Mouse (Mus musculus) hindlimb bud, embryonic 11.5 days (tissue): ENCODE measurements around the gene Ccdc14.
"Not testable (repeated sequence)": the region's sequence is repeated elsewhere in the genome, so short reads cannot be mapped to it uniquely, and the experiment has no call there.

Experiments
- DNase-seq: peaks from one replicate; pipeline ENCODE4 v3.0.0-alpha.2; 2012; ENCODE audit warnings: low read depth, low spot score; ENCODE audit errors: extremely low spot score

The Ccdc14 gene

DNA sequence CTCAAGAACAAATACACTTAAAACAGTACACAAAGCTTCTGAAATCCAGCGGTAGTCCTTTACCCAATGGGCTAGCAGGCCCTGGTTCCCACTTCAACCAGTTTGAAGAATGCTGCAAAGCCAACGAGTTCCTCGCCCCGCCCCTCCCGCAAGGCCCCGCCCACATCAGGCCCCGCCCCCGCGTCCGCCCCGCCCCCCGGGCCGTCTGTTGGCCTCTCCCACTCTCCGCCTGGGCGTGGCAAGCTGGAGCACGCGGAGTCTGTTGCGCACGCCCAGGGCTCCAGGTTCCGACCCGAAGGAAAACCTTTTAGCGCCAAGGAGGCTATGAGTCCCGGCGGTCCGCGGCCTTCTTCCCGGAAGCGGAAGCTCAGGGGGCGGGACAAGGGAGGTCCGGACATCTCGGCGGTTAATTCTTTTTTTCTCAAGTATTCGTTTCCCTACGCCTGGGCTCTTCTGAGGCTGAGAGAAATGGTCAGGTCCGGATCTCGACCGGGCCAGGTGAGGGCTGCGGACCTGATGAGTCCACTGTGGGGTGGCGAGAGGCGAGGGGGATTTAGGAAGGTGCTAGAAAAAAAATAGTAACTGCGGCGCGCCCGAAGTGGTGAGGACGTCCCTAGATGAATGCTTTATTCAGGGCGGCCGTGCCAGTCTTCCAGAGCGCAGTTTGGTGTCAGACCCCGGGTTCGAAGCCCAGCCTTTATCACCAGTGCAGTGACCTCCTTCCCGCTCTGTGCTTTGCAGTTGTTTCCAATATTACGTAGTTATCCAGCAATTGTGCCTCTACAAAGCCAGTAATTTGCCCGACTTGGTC is at the start of gene Ccdc14:
Ccdc14 (plus strand) TSS at position 283 of the 811 bp plus-strand sequence.
- peak; percentile 50 for DNase-seq

- no peak for DNase-seq
These were observed 46.7 kb upstream of the Ccdc14 start for GRCm38 (mm10) chr16:34643511-34644259.

GRCm38 (mm10) chr16:34649621-34650020 is 40.8 kb upstream of the Ccdc14 start, which contains the start of gene Ropn1:
Gene Ropn1 (plus strand): TSS chr16:34649921.
- DNase-seq, result no peak

DNA sequence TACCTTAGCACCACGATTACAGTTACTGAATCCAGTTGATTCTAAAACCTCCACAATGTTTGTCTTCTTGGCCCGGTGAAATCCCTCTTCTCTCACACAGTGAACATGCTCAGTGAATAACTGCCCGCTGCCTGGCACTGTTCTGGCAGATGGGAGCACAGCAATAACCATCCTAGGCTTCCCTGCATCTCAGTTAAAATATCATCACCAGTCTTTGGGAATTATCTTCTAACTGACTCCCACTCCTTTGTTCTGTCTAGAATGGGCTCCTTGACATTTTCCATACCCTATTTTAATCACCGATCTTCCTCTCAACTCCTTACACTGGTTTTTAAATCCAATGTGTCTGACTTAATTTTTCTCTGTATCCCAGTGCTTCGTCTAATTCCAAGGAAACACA is 37.4 kb upstream of the Ccdc14 start:
- no peak for DNase-seq

DNA sequence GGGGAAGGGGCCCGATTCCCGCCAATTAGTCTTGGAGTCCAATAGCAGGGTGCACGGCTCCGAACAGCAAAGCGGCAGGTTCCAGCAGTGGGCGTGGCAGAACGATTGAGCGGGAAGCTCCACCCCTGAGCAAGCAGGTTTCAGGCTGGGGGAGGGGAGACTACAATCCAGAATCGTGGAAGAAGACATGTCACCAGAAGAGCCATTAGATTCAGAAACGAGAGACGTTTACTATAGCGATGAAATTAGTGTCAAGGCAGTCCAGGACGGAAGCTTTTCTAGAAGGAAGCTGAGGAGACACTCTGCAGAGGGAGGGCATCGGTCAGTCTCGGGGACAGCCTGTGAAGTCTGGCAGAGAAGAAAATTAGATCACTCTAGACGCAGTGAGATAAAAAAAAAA is 32.9 kb upstream of the Ccdc14 start:
- not testable (repeated sequence) for DNase-seq

GRCm38 (mm10) chr16:34657983-34658382 is 32.4 kb upstream of the Ccdc14 start:
- DNase-seq, result no peak

DNA sequence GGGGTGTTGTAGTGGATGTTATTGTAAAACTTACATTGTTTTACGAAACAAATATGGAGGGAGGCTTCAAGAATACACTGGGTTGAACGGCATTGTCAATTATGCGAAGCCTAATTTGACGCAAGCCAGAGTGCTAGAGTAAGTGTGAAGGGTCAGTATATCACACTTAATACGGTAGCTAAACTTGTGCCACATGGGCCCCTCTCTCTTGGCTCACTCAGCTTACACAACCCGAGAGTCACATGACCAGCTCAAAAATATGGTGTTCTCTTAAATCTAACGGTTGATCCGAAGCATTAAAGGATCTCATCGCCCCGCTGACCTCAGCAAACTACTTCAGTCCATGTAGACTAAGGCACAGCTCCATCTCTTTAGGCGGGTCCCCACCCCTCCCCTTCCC is 32.0 kb upstream of the Ccdc14 start:
- no peak for DNase-seq

DNA sequence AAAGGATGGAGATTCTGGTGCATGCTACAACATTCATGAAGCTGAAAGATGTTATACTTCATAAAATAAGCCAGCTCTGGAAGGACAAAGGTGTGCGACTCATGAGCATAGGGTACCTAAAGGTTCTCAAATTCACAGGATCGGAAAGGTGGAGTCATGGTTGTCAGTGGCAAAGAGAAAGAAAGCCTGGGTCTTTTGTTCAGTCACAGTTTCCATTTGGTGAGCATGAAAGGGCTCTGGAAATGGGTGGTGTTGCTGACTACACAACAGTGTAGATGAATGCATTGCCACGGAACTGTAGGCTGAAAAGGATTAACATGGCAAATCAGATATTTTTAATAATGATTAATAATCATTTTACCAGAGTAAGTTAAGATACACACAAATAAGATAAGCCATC is 25.9 kb upstream of the Ccdc14 start:
- DNase-seq, result no peak

DNA sequence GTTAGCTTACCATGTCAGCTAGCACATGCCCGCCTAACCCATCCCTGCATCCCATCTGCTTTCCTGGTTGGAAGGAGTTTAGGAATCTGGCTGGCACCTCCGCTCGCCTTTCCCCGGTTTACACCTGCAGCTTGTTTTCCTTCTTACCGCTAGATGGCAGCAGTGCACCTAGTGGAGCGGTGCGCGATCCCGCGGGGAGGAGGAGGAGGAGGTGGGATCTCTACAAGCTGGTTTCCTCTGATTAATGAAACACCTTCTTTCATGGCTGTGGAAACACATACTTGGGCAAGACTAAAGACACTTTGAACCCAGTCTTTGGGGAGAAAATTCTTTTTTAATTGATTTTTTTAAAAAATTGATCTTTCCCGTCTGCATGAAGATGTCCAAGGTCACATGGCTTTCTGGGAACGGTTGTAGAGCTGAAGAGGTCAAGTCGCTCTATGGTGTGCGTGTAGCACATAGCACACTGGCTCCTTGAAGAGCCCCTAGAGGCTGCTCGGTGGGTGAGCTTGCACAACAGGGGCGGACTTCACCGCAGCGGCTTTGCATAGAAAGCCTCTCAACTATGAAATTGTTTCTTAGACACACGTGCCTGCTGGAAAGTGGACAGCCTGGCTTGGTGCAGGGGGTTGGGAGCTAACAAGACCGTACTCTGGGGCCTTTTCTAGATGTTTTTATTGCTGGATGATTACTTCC is 23.2 kb upstream of the Ccdc14 start:
- DNase-seq, result no peak

GRCm38 (mm10) chr16:34668341-34668740 is 22.1 kb upstream of the Ccdc14 start:
- DNase-seq, result no peak

- no peak for DNase-seq
These were observed 18.4 kb upstream of the Ccdc14 start for GRCm38 (mm10) chr16:34671966-34672365.

DNA sequence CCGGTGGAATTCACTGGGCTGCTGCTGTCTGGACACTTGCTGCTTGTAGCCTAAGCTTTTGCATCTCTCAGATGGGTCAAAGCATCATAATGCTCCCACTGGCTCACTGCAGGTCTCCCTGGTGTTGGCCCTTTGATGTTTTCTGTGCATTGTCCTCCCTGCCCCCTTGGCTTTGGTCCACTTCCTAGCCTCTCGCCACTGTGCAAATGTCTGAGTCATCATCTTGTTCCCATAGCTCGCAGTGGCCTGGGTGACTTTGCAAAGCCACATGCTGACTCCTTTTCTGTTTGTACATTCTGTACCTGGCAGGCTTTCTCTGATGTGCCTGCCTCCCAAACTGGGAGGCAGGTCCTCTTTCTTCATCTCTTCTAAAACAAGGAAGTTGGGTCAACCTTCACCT is 17.6 kb upstream of the Ccdc14 start:
- DNase-seq, result no peak

DNA sequence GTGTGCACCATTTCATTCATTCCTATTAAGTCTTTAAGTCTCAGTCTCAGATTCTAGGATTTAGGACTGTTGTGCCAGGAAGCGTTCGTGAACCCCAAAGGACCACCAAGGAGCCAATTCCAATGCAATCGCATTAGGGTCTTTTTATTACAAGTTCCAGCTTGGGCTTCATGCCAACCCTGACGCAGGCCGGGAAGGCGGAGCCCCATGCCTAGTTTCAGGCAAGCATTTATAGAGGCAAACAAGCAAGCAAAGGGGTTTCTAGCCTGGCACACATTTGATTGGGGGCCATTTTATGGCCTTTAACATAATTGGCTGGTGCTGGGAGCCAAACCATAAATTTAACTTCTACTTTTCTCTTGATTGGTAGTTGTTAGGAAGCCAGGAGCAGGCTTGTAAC is 16.1 kb upstream of the Ccdc14 start:
- no peak for DNase-seq

DNA sequence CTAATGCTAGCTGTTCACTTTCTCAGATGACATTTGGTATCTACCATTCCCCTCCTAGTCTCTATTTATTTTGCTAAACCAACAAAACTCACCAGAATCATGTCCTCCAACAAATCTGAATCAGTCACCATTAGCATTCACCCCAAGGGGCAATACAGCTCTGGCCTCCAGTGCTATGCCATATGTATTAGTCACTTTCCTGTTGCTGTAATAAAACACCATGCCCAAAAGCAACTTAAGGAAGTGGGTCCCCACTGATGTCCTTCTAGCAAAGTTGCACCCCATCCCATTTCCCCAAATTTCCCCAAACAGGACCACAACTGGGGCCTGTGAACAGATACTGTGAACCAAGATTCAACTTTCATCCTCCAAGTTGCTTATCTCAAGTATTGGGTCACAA is 8.6 kb upstream of the Ccdc14 start:
- no peak for DNase-seq

DNA sequence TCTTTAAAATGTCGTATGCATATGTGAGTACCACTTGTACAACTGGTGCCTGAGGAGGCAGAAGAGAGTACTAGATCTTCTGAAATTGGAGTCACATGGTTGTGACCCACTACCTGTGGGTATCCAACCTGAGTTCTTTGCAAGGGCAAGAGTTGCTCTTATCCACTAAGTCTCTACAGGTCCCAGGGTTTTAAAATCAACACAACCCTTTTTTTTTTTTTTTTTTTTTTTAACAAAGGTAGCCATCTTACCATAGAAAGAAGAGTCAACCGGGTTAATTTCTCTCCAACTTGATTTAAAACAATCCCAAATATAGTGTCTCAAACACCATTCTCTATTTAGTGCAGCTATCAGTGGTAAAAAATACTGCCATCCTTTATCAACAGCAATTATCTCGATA is 537 bp upstream of the Ccdc14 start:
- no peak for DNase-seq

GRCm38 (mm10) chr16:34691156-34691555 is 740 bp downstream of the Ccdc14 start:
- DNase-seq, result no peak

DNA sequence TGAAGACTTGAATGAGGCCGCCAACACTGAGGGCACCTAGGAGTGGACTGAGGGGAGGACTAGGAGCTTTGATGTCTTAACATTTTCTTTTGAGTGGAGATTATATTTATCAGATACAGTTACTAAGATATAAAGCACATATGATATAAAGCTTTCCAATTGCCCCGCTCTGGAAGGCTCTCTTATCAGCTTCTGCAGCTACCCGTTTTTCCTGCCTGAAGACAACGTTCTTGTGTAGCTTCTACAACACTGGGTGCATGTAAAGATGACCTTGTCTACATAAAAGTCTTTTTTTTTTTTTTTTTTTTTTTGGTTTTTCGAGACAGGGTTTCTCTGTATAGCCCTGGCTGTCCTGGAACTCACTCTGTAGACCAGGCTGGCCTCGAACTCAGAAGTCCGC is 4.1 kb downstream of the Ccdc14 start:
- DNase-seq, result no peak

DNA sequence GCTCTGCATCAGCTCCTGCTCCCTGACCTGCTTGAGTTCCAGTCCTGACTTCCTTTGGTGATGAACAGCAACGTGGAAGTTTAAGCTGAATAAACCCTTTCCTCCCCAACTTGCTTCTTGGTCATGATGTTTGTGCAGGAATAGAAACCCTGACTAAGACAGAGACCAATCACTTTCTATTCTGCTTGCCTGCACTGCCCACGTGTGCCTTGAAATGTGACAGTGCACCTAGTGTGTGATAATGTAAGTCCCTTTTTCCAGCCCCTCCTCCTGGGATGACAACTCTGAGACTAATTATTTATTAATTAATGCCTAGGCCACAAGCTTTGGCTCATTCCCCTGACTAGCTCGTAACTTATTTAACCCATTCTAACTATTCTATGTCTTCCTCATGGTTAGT is 8.3 kb downstream of the Ccdc14 start:
- not testable (repeated sequence) for DNase-seq

GRCm38 (mm10) chr16:34700165-34700827 is 9.9 kb downstream of the Ccdc14 start:
- peak; percentile 64 for DNase-seq

DNA sequence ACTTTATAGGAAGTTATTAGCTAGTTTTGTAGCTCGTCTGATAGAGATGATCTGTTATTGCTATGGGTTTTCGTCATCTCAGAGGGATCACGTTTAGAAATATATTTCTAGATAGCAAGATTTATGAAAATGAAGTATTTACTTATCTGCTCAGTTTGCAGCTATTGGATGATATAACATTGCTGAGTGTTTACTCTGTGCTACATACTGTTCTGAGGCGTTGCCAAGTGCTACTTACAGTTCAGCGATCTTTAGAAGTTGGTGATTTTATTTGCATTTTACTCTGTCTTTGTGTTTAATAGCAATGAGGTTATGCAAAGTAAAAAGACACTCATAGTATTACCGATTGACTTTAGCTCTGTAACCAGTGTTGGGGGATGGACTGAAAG is 10.4 kb downstream of the Ccdc14 start:
- DNase-seq, result no peak

DNA sequence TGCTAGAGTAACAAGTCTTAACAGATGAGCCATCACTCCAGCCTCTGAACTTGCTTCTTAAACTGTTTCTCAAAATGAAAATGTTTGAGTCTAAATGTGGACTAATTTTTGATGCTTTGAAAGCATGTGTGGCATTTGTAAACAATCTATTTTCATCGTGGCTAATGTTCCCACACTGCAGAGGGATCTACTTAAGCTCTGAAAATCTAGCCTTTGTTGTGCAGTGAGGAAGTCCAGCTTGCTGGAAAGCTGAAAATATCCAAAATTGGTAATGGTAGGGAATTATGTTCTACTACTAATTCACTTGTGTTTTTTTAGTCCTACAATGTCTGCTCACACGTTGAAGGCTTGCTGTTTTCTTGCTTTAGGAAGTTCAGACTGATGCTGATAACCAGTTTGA is 15.6 kb downstream of the Ccdc14 start:
- no peak for DNase-seq
